Mouse (Mus musculus) thymus, adult 2 months (tissue): Measurements from ENCODE around the gene Klhl42.

Experiments used
- CTCF ChIP-seq: fragments of 200-500 bp; IDR thresholded peaks from 2 replicates; pipeline ENCODE4 v1.5.1; 2012; ENCODE audit warnings: mild to moderate bottlenecking, control low read depth, low read length, moderate library complexity, borderline replicate concordance; ENCODE audit not compliant: control insufficient read depth, poor library complexity, insufficient read depth; ENCODE audit errors: extremely low read depth
- POLR2A ChIP-seq: fragments of 200-500 bp; IDR thresholded peaks from 2 replicates; pipeline ENCODE4 v1.6.1; 2012; ENCODE audit warnings: mild to moderate bottlenecking, low read length, control low read depth, moderate library complexity; ENCODE audit not compliant: control insufficient read depth, poor library complexity, insufficient read depth; ENCODE audit errors: extremely low read depth

GRCm38 (mm10) chr6:147140600-147141154, 49.5 kb downstream of the Klhl42 start:
- TF ChIP-seq CTCF (no peak), POLR2A (no peak)
